Mouse (Mus musculus) testis, postnatal 10 days (tissue): ENCODE measurements around the gene Spz1.

Experiments
- DNase-seq: peaks from one replicate; pipeline ENCODE4 v3.0.0; 2021; ENCODE audit warnings: low spot score

Spz1 gene

GRCm38 (mm10) chr13:92576072-92576471, at the start of gene Spz1:
TSS of gene Spz1 (minus strand) at chr13:92576172.
- DNase-seq: no peak

GRCm38 (mm10) chr13:92616459-92616858, 40.5 kb upstream of the Spz1 start:
- no peak for DNase-seq

DNA sequence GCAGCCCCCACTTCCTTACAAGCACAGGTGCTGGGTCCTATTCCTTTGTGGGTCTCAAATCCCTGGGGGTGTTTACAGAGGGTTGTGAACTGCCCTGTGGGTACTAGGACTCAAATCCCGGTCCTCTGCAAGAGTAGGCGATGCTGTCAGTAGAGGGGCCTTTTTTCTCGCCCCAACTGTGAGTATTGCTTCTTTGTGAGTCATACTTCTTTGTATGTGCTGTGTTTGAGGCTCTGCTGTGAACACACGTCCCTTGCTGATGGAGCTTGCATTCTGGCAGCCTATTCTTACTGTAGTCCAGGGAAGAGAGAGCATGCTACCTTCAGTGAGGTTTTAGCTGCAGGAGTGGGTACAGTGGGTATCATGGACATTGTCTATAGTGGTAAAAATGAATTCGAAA, 39.2 kb upstream of the Spz1 start:
- peak; percentile 27 for DNase-seq

- peak; percentile 36 for DNase-seq
Measured at GRCm38 (mm10) chr13:92613094-92613493, 37.1 kb upstream of the Spz1 start.

GRCm38 (mm10) chr13:92611917-92612316, 35.9 kb upstream of the Spz1 start:
- peak; percentile 35 for DNase-seq

DNA sequence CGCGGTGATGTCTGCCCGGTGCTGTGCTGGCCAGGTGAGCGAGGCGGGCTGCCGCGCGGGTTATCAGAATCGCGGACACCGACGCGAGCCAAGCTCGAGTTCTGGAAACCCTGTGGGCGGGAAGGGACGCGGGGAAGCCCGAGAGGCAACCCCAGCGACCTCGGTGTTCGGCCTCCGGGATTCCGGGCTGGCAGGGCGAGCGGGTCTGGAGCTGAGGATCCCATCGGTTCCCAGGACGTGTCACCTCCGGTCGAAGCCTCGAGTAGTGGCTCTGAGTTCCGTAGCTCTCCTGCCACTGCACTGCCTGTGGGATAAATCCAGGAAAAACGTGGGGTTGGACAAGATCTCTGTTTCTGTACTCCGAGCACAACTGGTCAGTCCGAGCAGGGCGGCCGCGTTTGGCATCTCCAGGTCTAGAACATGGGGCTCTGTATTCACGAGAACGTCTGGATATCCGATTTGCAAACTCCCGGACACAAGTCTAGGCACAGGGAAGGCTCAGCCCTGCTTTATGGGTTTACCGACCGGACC, 35.3 kb upstream of the Spz1 start:
- no peak for DNase-seq

DNA sequence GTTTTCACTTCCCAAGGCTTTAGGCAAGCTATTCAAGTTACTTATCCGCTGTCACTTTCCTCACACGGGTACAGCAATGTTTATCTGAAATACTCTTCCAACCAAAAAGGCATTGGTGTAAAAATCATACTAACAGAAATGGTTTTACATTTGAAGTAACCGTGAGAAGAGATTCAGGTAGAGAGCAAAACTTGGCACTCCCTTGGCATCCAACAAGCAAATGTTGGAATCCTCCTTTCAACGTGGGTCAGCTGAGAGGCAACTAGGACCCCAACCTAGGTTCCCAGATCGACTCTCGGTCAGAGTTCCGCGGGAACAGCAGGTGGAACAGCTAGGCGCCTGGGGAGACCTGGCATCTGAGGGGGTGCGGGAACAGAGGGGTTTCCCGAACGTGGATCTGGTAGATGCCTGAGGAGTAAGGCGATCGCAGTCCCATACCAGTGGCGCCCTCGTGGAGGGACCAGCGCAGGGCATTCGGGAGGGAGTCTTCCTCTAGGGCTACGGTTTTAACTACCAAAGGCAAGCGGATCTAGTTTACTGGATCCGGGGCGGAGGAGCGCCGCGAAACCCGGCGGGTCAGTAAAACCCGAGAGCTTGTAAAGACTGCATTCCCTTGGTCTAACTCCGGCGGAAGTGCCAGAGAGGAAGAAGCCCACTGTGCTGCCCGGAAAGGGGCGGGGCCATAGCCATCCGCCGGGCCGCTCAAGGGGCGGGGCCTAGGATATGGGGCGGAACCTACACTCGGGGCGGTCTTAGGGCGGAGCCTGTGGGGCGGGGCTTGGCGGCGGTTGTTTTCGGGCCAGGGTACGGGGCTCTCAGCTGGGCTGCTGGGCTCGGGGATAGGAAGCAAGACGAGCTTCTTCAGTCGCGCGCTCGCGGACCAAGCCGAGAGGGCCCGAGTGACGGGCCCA, 34.6 kb upstream of the Spz1 start, which contains the start of gene Serinc5:
Serinc5 (plus strand) TSS at position 781 of the 911 bp plus-strand sequence.
- peak; percentile 100 for DNase-seq

GRCm38 (mm10) chr13:92609486-92610310, 33.7 kb upstream of the Spz1 start:
- peak; percentile 65 for DNase-seq

DNA sequence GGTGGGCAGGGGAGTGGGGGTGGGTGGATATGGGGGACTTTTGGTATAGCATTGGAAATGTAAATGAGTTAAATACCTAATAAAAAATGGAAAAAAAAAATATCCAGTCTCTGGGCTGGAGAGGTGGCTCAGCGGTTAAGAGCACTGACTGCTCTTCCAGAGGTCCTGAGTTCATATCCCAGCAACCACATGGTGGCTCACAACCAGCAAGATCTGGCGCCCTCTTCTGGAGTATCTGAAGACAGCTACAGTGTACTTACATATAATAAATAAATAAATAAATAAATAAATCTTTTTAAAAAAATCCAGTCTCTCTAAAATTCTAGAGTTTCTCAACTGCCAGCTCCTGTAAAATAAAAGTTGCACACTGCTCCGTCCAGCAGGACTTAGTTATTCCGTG, 29.3 kb upstream of the Spz1 start:
- peak; percentile 27 for DNase-seq

DNA sequence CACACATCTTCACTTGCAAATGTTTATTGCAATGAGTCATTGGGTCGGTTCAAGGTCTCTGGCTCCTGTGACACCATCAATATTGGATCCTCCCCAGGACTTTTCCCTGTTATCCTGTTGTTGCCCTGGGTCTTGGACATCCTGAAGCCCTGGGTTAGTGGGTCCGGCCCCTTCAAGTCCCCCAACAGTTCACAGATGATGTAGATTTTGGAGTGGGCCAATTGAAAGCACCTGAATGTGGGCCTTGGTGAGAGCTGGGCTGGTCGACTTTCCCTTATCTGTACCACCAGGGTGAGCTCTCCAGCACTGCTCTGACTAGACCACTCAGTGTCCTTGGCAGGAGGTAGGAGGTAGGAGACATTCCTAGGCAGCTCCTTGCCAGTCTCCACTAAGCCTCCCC, 19.5 kb upstream of the Spz1 start:
- DNase-seq: no peak

GRCm38 (mm10) chr13:92594907-92595306, 18.9 kb upstream of the Spz1 start:
- DNase-seq: no peak

DNA sequence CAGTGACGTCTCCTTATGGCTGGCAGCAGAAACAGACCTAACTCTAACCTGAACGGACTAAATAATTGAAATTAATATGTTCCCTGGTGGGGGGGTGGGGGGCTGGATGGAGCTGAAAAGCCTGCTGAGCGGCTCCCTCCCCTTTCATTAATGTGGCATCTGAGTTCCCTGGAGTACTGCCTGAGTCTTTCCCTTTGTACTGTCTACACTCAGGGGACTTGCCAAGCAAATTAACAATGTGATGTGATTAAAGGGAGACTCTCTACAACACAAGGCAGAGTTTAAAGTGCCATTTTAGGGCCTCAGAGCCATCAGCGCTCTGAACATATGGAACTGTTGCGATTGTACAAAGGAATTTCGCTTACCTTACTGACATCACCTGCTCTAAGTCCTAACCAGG, 18.5 kb upstream of the Spz1 start:
- DNase-seq: no peak

DNA sequence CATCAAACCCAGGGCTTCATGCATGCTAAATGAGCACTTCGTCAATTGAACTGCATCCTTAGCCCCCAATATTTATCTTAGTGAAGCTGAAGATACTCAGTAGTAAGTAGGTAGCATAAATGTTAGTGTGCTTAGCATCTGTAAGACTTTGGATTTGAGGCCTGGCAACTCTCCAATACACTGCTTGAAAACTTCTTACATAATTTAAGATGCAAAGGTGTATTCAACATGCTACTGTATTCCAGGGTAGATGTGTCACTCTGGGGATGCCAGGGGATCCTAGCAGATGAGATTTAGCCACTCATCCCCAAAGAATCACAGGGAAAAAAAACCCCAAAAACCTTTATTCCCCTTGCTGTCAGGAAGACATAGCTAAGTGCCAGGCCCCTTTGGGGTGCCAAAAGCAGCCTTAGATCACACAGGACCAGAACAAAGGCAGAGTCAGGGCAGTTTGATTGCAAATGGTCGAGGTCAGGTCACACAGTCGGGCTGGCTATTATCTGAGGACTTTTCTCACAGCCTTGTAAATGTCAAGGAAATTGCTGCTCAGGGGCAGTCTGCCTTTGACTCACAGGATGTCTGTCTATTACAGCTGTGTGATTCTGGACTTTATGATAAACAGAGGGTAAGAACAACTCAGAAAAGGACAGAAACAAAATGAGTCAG, 17.9 kb upstream of the Spz1 start:
- peak; percentile 19 for DNase-seq

GRCm38 (mm10) chr13:92592786-92593635, 17.0 kb upstream of the Spz1 start:
- peak; percentile 52 for DNase-seq

DNA sequence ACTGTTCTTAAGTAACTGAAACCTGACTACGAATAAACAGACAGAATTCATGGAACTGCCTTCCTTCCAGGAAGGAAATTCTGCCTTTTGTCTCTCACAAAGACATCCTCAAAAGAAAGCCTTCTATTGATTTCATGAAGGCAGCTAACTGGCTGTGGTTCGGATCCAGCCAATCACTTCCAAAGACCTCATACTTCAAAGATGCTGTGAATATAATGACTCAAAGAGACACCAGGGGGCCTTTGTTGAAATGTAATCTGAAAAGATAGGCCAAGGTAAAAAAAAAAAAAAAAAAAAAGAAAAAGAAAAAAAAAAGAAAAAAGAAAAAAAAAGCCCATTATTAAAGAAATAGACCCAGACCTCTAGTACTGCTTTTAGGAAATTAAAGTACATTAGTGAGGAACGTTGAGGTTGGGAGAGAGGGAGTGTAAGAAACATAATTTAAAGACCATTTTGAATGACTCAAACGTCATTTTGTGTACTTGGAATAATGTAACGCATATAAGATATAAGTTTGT, 16.4 kb upstream of the Spz1 start:
- peak; percentile 23 for DNase-seq

GRCm38 (mm10) chr13:92591225-92591624, 15.3 kb upstream of the Spz1 start:
- no peak for DNase-seq

- peak; percentile 42 for DNase-seq
Measured at GRCm38 (mm10) chr13:92589255-92589654, 13.3 kb upstream of the Spz1 start.

DNA sequence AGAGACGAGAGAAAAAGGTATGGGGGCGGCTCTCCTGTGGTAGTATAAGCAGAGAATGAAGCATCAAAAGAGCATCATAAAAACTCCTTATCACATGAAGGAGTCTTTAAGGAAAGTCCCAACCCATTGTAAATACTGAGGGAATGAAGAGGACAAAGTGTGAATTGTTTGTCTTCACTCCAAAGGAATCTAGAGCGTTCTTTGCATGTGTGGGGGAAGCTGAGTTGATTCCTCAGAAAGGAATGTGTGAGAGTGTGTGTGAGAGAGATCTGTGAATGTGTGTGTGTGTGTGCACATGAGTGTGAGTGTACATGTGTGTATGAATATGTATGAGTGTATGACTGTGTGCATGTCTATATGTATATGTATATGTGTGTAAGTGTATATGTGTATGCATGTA, 12.7 kb upstream of the Spz1 start:
- DNase-seq: peak; percentile 8

GRCm38 (mm10) chr13:92584094-92584717, 8.2 kb upstream of the Spz1 start:
- no peak for DNase-seq
